Mouse (Mus musculus): ENCODE measurements around the gene Arih1.

The Arih1 gene

DNA sequence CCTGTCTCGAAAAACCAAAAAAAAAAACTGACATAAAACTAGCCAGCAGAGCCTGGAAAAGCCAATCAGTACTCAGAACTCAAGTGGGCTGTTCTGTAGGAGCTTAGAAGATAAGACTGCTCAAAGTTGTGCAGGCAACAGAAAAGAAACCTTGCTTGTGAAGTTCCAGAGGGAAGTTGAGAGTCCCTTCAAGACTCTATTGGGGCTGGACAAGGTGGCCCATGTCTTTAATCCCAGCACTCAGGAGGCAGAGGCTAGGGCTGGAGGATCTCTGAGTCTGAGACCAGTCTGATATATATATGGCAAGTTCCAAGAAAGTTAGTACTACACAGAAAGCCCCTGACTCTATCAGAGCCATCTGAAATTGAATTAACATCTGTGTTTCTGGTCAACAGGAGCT is 28.0 kb downstream of the Arih1 start:
- WGBS = 97% methylated on average over 1 of the region's 1 CpGs

- WGBS = 59% methylated on average over 1 of the region's 1 CpGs
Measured at GRCm38 (mm10) chr9:59457671-59458070, 28.7 kb downstream of the Arih1 start.

GRCm38 (mm10) chr9:59455404-59456068 is 30.9 kb downstream of the Arih1 start:
- 71% methylated on average over 3 of the region's 3 CpGs for WGBS

DNA sequence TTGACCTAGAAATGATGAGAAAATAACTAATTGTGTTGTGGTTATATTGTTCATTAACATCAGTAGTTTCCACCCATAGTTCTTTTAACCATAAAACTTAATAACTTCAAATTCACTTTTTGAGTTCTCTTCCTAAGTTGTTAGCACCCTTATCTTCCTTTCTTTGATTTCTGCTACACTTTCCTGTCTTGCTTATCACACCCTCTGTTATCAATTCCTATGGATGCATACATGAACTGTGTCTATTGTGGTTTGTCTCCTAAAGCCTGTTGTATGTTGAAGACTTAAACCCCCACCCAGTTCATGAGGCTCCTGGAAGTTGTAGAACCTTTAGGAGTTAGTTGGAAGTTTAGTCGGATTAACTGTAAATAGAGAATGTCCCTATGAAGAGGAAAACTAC is 52.7 kb downstream of the Arih1 start:
- WGBS = 100% methylated on average over 1 of the region's 1 CpGs

GRCm38 (mm10) chr9:59431626-59432025 is 54.8 kb downstream of the Arih1 start:
- WGBS = 60% methylated on average over 2 of the region's 2 CpGs

GRCm38 (mm10) chr9:59420487-59420886 is 65.9 kb downstream of the Arih1 start:
- WGBS = 80% methylated on average over 6 of the region's 6 CpGs

DNA sequence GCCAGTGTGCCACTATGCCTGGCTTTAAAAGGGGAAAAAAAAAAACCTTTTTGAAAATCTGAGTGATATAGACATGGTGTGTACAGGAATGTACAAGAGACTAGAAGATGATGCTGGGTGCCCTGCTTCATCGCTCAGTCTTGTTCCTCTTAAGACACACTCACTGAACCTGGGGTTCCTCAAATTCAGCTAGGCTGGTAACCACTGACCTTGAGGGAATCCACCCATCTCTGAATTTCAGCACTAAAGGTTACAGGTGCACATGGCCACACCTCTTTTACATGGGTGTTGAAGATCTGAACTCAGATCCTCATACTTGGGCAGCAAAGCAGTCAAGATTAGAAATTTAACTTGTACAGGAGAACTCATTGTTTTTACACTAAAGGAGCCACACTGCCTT is 79.1 kb downstream of the Arih1 start:
- 100% methylated on average over 1 of the region's 1 CpGs for WGBS

DNA sequence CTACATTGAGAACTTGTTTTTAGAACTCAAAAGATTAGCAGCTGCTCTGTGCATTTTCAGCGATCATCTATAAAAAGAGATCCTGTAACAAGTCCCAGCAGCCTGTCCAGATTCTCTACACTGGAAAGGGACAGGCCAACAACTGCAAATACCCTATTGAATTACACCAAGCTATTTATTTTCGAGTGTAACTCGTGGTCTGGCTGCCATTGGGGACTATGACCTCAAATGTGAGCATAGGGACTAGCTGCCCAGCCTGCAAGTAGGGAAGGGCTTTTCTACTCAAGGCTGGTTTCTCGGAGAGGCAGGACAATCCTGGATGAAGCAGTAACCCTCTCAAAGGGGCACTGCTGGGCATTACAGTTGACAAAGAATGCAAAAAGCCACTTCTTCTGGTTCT is 97.3 kb downstream of the Arih1 start:
- 58% methylated on average over 4 of the region's 4 CpGs for WGBS

GRCm38 (mm10) chr9:59388311-59388710 is 98.1 kb downstream of the Arih1 start:
- 27% methylated on average over 1 of the region's 1 CpGs for WGBS

- WGBS = 61% methylated on average over 3 of the region's 3 CpGs
Measured at GRCm38 (mm10) chr9:59387461-59387860, 99.0 kb downstream of the Arih1 start.

- 95% methylated on average over 15 of the region's 15 CpGs for WGBS
Measured at GRCm38 (mm10) chr9:59375626-59376025, 110.8 kb downstream of the Arih1 start.

GRCm38 (mm10) chr9:59369646-59370045 is 116.8 kb downstream of the Arih1 start:
- WGBS = 94% methylated on average over 9 of the region's 9 CpGs

DNA sequence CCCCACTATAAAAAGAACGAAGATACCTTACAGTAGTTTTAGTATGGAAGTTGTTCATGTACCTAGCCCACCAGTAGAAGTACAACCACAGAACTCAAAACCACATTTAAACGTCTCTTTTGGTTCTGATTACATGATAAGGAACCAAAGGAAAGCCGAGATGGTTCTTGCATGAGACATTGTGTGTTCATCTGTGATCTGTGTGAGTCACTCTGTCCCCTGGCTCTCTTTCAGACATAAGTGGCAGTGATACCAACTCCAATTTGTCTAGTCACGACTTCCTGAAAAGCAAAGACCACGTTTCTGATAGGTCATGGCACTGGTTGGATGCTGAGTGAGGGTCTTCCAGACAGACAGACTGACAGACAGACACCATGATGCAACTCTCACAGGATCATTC is 117.2 kb downstream of the Arih1 start:
- 81% methylated on average over 5 of the region's 5 CpGs for WGBS

- 65% methylated on average over 3 of the region's 3 CpGs for WGBS
Measured at GRCm38 (mm10) chr9:59360487-59360886, 125.9 kb downstream of the Arih1 start.

DNA sequence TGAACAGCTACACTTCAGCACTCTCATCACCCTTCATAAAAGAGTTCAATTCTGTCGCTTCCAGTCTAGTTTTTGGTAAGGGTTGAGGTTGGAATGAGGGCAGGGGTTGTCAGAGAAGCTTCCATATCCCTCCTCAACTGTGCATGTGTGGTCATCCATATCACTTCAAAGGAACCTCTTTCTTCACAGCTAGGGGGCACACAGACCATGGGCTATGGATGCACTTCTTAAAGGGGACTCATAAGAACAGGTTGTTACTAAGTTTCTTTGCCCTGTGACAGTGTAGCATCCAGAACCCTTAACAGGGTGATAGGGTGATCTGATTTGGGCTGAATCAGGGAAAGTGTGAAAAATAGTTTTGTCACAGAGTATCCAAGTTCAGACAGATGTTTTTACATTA is 128.4 kb downstream of the Arih1 start:
- WGBS = 81% methylated on average over 1 of the region's 1 CpGs

- under 1% methylated on average over 30 of the region's 32 CpGs for WGBS
Measured at GRCm38 (mm10) chr9:59353253-59353639, 133.2 kb downstream of the Arih1 start, which contains the start of gene Bbs4. Gene Bbs4, minus strand, starts transcription at chr9:59353508.

DNA sequence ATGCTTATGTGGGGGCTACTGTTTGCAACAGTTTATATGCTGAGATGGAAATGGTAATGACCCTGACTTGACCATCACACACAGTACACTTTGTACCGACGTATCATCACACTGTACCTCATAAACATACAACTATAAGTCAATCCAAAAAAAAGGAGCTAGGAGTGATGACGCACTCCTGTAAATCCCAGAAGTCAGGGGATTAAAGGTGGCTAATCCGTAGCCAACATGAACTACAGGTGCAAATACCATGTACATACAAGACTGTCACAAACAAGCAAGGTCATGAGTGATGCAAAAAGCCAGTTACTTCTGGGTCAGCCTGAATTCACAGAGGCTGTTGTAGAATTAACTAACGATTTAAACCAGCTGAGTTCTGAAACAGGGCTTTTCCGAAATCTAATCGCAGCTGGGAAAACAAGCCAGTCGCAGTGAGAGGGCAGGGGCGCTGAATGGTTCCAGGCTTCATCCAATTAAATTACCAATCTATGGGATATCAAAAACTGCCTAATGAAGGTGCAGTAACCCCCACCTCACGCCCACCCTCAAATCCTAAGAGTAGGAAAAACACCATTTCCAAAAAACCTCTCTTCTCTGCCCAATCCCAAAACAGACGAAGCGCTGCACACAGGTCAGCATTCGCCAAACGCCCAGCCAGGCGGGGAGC is 133.7 kb downstream of the Arih1 start:
- 5% methylated on average over 15 of the region's 15 CpGs for WGBS

GRCm38 (mm10) chr9:59346176-59346575 is 140.2 kb downstream of the Arih1 start:
- WGBS = 85% methylated on average over 2 of the region's 2 CpGs

DNA sequence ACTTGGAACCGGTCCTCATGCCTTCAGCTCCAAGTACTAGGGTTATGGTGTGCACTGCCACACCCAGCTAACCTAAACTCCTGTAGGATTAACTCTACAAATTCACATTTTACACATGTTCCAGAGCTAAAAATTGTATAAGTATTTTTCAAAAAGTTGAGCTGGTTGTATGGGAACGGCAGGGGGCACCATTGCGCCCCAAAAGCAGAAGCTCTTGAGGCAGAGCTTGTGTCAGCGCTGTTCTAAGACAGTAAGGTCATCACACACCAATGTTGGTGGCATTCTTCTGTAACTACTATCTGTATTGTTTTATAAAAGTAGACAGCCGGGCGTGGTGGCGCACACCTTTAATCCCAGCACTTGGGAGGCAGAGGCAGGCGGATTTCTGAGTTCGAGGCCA is 146.4 kb downstream of the Arih1 start:
- 84% methylated on average over 9 of the region's 9 CpGs for WGBS

DNA sequence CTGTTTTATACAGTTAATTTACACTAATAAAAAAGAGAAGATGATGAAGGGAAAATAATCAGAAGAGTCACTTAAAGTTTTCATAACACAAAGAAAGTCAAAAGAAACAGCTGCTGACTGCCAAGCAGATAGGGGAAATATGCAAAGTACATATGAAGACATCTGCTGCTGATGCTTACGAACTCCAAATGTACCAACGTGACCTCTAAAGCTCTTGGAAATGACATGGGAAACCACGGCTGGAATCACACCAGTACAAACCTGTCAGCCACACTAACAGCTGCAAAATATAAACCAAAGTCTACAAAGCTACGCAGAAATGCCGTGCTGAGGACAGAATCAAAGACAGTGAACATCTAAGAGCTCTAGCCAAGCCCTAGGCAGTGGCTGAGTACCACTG is 147.3 kb downstream of the Arih1 start:
- 86% methylated on average over 5 of the region's 5 CpGs for WGBS

GRCm38 (mm10) chr9:59338411-59338810 is 148.0 kb downstream of the Arih1 start:
- 92% methylated on average over 5 of the region's 5 CpGs for WGBS
